Mouse (Mus musculus) olfactory bulb, adult 2 months (tissue): ENCODE results near the gene Tnn.

Experiments used
- CTCF ChIP-seq: fragments of 200-500 bp; IDR thresholded peaks from 2 replicates; pipeline ENCODE4 v1.5.1; 2012; ENCODE audit warnings: low read depth, mild to moderate bottlenecking, low read length, moderate library complexity; ENCODE audit not compliant: insufficient read depth
- POLR2A ChIP-seq: fragments of 200-500 bp; IDR thresholded peaks from 2 replicates; pipeline ENCODE4 v1.6.1; 2012; ENCODE audit warnings: mild to moderate bottlenecking, low read depth, low read length, moderate library complexity; ENCODE audit not compliant: insufficient read depth

- TF ChIP-seq CTCF (no peak), POLR2A (no peak)
These were observed 27.8 kb upstream of the Tnn start for GRCm38 (mm10) chr1:160181216-160181615.
